In the genomic region with DNA sequence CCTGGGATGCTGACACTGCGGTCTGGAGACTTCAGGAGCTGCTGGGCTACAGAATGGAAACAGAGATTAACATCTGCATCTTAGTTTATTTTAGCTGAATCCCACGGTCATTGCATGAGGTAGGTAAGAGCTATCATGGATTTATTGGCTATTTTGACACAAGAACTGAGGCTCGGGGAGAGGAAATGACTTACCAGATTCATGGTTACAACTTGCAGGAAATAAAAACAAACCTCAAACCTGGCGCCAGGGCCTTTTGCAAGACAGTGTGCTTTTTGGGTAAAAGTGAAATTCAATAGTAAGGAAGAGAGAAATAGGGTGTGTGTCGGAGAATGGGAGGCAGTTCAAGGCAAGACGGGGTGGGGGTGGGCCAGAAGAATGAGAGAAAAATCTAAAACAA, we compare ENCODE assay signal across 21 mouse cellular contexts.
"Had no signal": no experiment of that assay in that cellular context is flagged by ENCODE, and none has a peak within 500 bp of the region (broad histone marks: within the 10 kb centered on the region; RNA-seq: fewer than 3 reads in every experiment).

No protein-coding gene starts in this region.

- H3K36me3 ChIP-seq: kidney, embryonic 15.5 days; limb, embryonic 15.5 days; liver, embryonic 15.5 days; lung, embryonic 15.5 days; midbrain, embryonic 12.5 days; midbrain, embryonic 15.5 days; neural tube, embryonic 13.5 days; stomach, embryonic 15.5 days had no signal

- ATAC-seq: midbrain, embryonic 15.5 days had no signal

- H3K27me3 ChIP-seq: stomach, embryonic 15.5 days had no signal

- H3K9me3 ChIP-seq: kidney, embryonic 15.5 days; limb, embryonic 15.5 days; liver, embryonic 15.5 days; lung, embryonic 15.5 days; midbrain, embryonic 12.5 days; midbrain, embryonic 15.5 days; neural tube, embryonic 13.5 days; stomach, embryonic 15.5 days had no signal

- H3K4me3 ChIP-seq: kidney, embryonic 15.5 days; limb, embryonic 15.5 days; liver, embryonic 15.5 days; lung, embryonic 15.5 days; midbrain, embryonic 12.5 days; midbrain, embryonic 15.5 days; neural tube, embryonic 13.5 days; stomach, embryonic 15.5 days had no signal

- DNase-seq: kidney, adult 11 months; kidney, adult 8-10 months; kidney, postnatal 10 days; kidney, postnatal 36 days; layer of hippocampus, postnatal 36 days; lung, adult 18-20 months; lung, postnatal 10 days; lung, postnatal 36 days; right cerebral cortex, adult 18-20 months; right cerebral cortex, postnatal 25 days; spleen, adult 18-20 months; thymus, postnatal 25 days had no signal

- H3K9ac ChIP-seq: kidney, embryonic 15.5 days; limb, embryonic 15.5 days; liver, embryonic 15.5 days; lung, embryonic 15.5 days; midbrain, embryonic 12.5 days; midbrain, embryonic 15.5 days; neural tube, embryonic 13.5 days; stomach, embryonic 15.5 days had no signal

- H3K4me1 ChIP-seq: neural tube, embryonic 13.5 days; stomach, embryonic 15.5 days had no signal

- H3K4me2 ChIP-seq: kidney, embryonic 15.5 days; limb, embryonic 15.5 days; liver, embryonic 11.5 days; liver, embryonic 15.5 days; lung, embryonic 15.5 days; midbrain, embryonic 12.5 days; midbrain, embryonic 15.5 days; neural tube, embryonic 13.5 days; stomach, embryonic 15.5 days had no signal

- H3K27ac ChIP-seq: kidney, embryonic 15.5 days; limb, embryonic 15.5 days; liver, embryonic 15.5 days; lung, embryonic 15.5 days; midbrain, embryonic 12.5 days; midbrain, embryonic 15.5 days; neural tube, embryonic 13.5 days; stomach, embryonic 15.5 days had no signal
